Mouse (Mus musculus) liver, embryonic 15.5 days (tissue): ENCODE measurements around the gene Vps13a. TPM values are rescaled to one million over a fixed set of nuclear protein-coding genes. Genes with fewer than 3 reads are reported as not detected.

Source experiments
- ATAC-seq: fragments of 200-750 bp; cut with Nextera tagmentation; 2 replicates; pipeline ENCODE4 v1.8.0; 2017; ENCODE audit warnings: moderate number of reproducible peaks, mild to moderate bottlenecking, moderate library complexity; ENCODE audit not compliant: insufficient read depth
- H3K27ac ChIP-seq: fragments of 300-500 bp; sonication (generic); replicated peaks from 2 replicates; pipeline ENCODE4 v1.5.1; 2015; ENCODE audit warnings: mild to moderate bottlenecking, inconsistent platforms
- H3K27me3 ChIP-seq: fragments of 300-500 bp; sonication (generic); 2 replicates; pipeline ENCODE4 v1.6.1; 2015; ENCODE audit warnings: mild to moderate bottlenecking, inconsistent platforms
- H3K36me3 ChIP-seq: fragments of 300-500 bp; sonication (generic); replicated peaks from 2 replicates; pipeline ENCODE4 v1.6.1; 2015; ENCODE audit warnings: moderate library complexity, mild to moderate bottlenecking, inconsistent platforms
- H3K4me1 ChIP-seq: fragments of 300-500 bp; sonication (generic); replicated peaks from 2 replicates; pipeline ENCODE4 v1.6.1; 2015; ENCODE audit warnings: inconsistent platforms
- H3K4me2 ChIP-seq: fragments of 300-500 bp; sonication (generic); 2 replicates; pipeline ENCODE4 v1.6.1; 2015; ENCODE audit warnings: moderate library complexity, mild to moderate bottlenecking, inconsistent platforms
- H3K4me3 ChIP-seq: fragments of 300-500 bp; sonication (generic); replicated peaks from 2 replicates; pipeline ENCODE4 v1.5.1; 2015; ENCODE audit warnings: mild to moderate bottlenecking, inconsistent platforms
- H3K9ac ChIP-seq: fragments of 300-500 bp; sonication (generic); 2 replicates; pipeline ENCODE4 v1.6.1; 2015; ENCODE audit warnings: moderate library complexity, mild to moderate bottlenecking, inconsistent platforms
- H3K9me3 ChIP-seq: fragments of 300-500 bp; sonication (generic); replicated peaks from 2 replicates; pipeline ENCODE4 v1.6.1; 2016; ENCODE audit warnings: inconsistent platforms
- WGBS: fragments of 180-500 bp; shearing (Covaris S2); methylation state at CpG from one replicate; pipeline ENCODE4 v1.1.7; 2015; ENCODE audit warnings: mixed read lengths; ENCODE audit not compliant: insufficient replicate concordance; 5-methylcytosine and 5-hydroxymethylcytosine counted together
- polyA plus RNA-seq: library from polyadenylated mRNA; unstranded; fragments of >200 nt; fragmentation: Nextera tagmentation; extraction: Ambion mirVana; gene quantifications from 2 replicates; pipeline ENCODE4 v1.2.1, GENCODE M21; 2015

Gene Vps13a
- polyA plus RNA-seq, 1 experiment from 2014 or later, result 6.3 TPM

- Histone ChIP-seq H3K4me1 (peaks cover 14% of the 10 kb centered on the region), H3K9ac (no peak overlapping the region), H3K4me2 (no peak overlapping the region), H3K27ac (no peak overlapping the region), H3K4me3 (no peak overlapping the region), H3K9me3 (no peaks in the 10 kb centered on the region), H3K27me3 (no peaks in the 10 kb centered on the region), H3K36me3 (no peaks in the 10 kb centered on the region)
- 43% methylated on average over 4 of the region's 4 CpGs for WGBS
- no peak for ATAC-seq
Measured at GRCm38 (mm10) chr19:16623154-16623553, 157.6 kb downstream of the Vps13a start.

GRCm38 (mm10) chr19:16607634-16608033, 173.1 kb downstream of the Vps13a start:
- 74% methylated on average over 6 of the region's 6 CpGs for WGBS
- Histone ChIP-seq H3K36me3 (no peaks in the 10 kb centered on the region), H3K4me1 (no peaks in the 10 kb centered on the region), H3K4me3 (no peak overlapping the region), H3K27me3 (no peaks in the 10 kb centered on the region), H3K27ac (no peak overlapping the region), H3K4me2 (no peak overlapping the region), H3K9ac (no peak overlapping the region), H3K9me3 (no peaks in the 10 kb centered on the region)
- no peak for ATAC-seq

DNA sequence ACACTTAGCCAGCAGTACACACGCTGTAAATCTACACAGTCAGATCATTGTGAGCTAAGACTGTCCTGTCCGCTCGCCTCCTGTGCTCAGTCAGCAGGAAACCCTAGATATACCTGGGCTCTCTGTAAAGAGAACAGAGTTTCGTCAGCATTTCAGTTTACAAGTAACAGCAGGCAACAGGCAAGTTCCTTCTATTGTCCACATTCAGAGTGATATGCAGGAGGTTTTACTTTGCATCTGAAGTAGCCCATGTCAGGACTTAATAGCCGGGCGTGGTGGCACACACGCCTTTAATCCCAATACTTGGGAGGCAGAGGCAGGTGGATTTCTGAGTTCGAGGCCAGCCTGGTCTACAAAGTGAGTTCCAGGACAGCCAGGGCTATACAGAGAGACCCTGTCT, 178.7 kb downstream of the Vps13a start:
- Histone ChIP-seq H3K4me1 (no peaks in the 10 kb centered on the region; the same call in 1 of the 2 replicates), H3K27ac (no peak overlapping the region), H3K4me3 (no peak overlapping the region), H3K4me2 (no peak overlapping the region), H3K9me3 (no peaks in the 10 kb centered on the region), H3K36me3 (no peaks in the 10 kb centered on the region), H3K27me3 (no peaks in the 10 kb centered on the region; the same call in 1 of the 2 replicates), H3K9ac (no peak overlapping the region)
- WGBS, result 65% methylated on average over 8 of the region's 8 CpGs
- ATAC-seq, result no peak

GRCm38 (mm10) chr19:16599298-16599970, 181.3 kb downstream of the Vps13a start:
- Histone ChIP-seq H3K27ac (no peak overlapping the region), H3K27me3 (no peaks in the 10 kb centered on the region; the same call in 1 of the 2 replicates), H3K4me2 (no peak overlapping the region), H3K4me1 (no peaks in the 10 kb centered on the region; the same call in 1 of the 2 replicates), H3K36me3 (no peaks in the 10 kb centered on the region), H3K4me3 (no peak overlapping the region), H3K9ac (no peak overlapping the region), H3K9me3 (no peaks in the 10 kb centered on the region)
- no peak for ATAC-seq
- 15% methylated on average over 9 of the region's 9 CpGs for WGBS

DNA sequence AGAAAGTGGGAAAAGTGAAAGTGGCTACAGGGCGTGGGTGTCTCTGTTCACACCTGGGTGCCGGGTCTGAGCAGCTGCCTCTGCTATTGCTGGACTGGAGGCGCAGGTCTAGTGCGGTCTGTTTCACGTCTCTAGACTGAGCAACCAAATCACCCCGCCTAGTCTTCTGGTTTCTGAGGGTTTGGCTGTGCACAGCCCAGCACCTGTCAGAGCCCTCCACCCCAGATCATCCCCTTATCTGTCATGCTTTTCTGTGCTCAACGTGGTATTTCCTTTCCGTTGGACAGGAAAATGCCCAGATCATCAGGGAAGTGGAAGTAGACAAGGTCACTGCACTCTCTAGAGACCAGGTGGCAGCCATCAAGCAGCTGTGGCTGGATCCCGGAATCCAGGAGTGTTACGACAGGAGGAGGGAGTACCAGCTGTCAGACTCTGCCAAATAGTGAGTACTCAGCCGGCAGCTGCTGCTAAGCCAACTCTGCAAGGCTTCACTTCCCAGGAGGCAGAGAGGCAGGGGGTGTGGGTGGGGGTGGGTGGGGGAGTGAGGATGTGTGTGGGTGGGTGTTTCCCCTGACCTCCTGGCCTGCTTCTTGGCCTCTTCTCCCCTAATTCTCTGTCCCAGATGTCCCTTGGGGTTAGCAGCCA, 182.0 kb downstream of the Vps13a start:
- Histone ChIP-seq H3K4me3 (no peak overlapping the region), H3K4me1 (no peaks in the 10 kb centered on the region; the same call in 1 of the 2 replicates), H3K27me3 (no peaks in the 10 kb centered on the region; the same call in 1 of the 2 replicates), H3K36me3 (no peaks in the 10 kb centered on the region), H3K4me2 (no peak overlapping the region), H3K9ac (no peak overlapping the region), H3K9me3 (no peaks in the 10 kb centered on the region), H3K27ac (no peak overlapping the region)
- WGBS, result 44% methylated on average over 11 of the region's 11 CpGs
- no peak for ATAC-seq

GRCm38 (mm10) chr19:16597216-16597615, 183.5 kb downstream of the Vps13a start:
- no peaks in the 10 kb centered on the region; the same call in 1 of the 2 replicates for H3K4me1 ChIP-seq
- H3K27me3 ChIP-seq, result no peaks in the 10 kb centered on the region; the same call in 1 of the 2 replicates
- no peaks in the 10 kb centered on the region for H3K36me3 ChIP-seq
- H3K9me3 ChIP-seq, result no peaks in the 10 kb centered on the region
- 72% methylated on average over 6 of the region's 6 CpGs for WGBS
- no peak overlapping the region for H3K4me2 ChIP-seq
- H3K4me3 ChIP-seq, result no peak overlapping the region
- no peak overlapping the region for H3K9ac ChIP-seq
- ATAC-seq, result no peak
- H3K27ac ChIP-seq, result no peak overlapping the region

DNA sequence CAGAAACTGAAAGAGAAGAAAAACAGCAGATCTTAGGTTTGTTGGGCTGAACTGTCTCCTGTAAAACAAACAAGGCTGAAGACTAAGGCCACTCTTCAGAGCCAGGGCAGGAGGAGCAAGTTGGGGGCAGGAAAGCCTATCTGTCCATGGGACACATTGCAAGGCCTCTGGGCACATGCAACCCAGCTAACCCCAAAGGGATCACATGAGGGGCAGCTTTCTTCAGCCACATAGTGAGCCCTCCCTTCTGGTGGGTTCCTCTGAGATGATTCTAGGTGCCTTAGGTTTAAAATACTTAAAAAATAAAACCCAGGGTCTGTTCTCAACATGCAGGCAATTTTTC, 186.8 kb downstream of the Vps13a start:
- Histone ChIP-seq H3K9ac (no peak overlapping the region), H3K27me3 (no peaks in the 10 kb centered on the region; the same call in 1 of the 2 replicates), H3K4me1 (no peaks in the 10 kb centered on the region; the same call in 1 of the 2 replicates), H3K4me2 (no peak overlapping the region), H3K27ac (no peak overlapping the region), H3K36me3 (no peaks in the 10 kb centered on the region), H3K4me3 (no peak overlapping the region), H3K9me3 (no peaks in the 10 kb centered on the region)
- ATAC-seq, result no peak

DNA sequence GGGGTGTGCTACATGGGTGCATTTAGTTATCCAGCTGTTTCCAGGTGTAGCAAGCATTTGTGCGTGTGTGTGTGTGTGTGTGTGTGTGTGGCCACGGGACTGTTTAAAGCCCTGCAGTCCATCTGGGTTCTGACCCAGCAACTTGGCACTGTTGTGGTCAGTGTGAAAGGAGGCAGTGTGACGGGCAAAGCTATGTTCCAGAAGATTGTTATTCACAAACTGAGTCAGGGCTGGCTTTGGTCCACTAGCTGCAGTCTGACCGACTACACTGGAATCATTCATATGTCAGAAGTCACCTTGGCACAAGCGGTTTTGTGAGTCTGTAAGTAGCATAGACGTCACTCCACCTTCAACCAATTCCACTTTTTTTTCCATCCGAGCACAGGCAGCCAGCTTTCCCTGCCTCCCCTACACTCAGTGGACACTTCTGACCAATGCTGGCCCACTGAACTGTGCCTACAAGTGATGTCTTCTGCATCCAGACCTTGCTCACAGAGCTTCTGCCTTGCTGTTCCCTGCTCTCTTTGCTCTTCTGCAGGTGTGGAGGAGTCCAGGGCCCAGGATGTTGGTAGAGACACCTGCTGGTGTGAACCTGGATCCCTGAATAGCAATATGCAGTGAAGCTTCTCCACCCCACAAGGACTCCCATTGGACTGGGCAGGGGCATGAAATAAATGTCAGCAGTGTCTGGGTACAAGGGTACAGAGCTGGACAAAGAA, 187.3 kb downstream of the Vps13a start:
- Histone ChIP-seq H3K4me1 (no peaks in the 10 kb centered on the region), H3K4me2 (no peak overlapping the region), H3K4me3 (no peak overlapping the region), H3K9ac (no peak overlapping the region), H3K36me3 (no peaks in the 10 kb centered on the region), H3K27ac (no peak overlapping the region), H3K9me3 (no peaks in the 10 kb centered on the region), H3K27me3 (no peaks in the 10 kb centered on the region)
- WGBS, result 63% methylated on average over 7 of the region's 7 CpGs
- no peak for ATAC-seq

DNA sequence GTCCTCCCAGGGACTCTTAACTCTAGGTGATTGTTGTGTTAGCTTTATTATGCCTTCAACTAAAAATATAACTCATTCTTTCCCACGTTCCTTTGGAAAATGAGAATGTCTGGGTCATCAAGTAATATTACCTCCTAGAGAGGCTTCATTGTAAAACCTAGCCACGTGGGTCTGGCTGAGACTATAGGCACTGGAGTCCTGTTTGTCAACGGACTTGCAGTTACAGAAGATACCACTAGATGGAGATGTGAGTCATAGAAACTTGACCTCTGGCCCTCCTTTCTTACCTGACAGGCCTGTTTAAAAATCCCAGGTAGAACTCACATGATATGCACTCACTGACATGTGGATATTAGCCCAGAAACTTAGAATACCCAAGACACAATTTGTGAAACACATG, 195.4 kb downstream of the Vps13a start:
- Histone ChIP-seq H3K9ac (no peak overlapping the region), H3K27ac (no peak overlapping the region), H3K4me1 (no peaks in the 10 kb centered on the region), H3K4me2 (no peak overlapping the region), H3K4me3 (no peak overlapping the region), H3K27me3 (no peaks in the 10 kb centered on the region), H3K9me3 (no peaks in the 10 kb centered on the region), H3K36me3 (no peaks in the 10 kb centered on the region)
- ATAC-seq, result no peak
- WGBS, result 5% methylated on average over 3 of the region's 3 CpGs

GRCm38 (mm10) chr19:16584546-16584945, 196.2 kb downstream of the Vps13a start:
- Histone ChIP-seq H3K36me3 (no peaks in the 10 kb centered on the region), H3K27me3 (no peaks in the 10 kb centered on the region), H3K4me2 (no peak overlapping the region), H3K27ac (no peak overlapping the region), H3K4me1 (no peaks in the 10 kb centered on the region), H3K9ac (no peak overlapping the region), H3K4me3 (no peak overlapping the region), H3K9me3 (no peaks in the 10 kb centered on the region)
- 69% methylated on average over 7 of the region's 7 CpGs for WGBS
- no peak for ATAC-seq

DNA sequence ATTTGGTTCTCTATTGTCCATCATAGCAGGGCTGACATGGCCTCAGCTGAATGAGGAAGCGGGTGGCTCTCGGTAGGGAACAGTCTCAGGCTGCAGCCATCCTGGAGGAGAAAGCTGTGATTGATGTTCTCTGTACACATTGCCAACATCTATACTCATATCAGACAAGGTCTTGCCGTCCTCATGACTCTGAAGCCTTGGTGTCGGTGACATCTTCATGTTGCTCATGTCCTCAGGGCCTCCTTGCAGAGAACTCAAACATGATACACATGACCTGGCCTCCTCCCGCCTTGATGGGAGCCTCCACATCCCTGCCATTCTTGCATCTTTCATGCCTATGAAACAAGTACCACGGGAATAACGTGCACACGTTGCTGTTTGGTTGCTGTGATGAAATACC, 200.2 kb downstream of the Vps13a start:
- Histone ChIP-seq H3K4me3 (no peak overlapping the region), H3K36me3 (no peaks in the 10 kb centered on the region), H3K27ac (no peak overlapping the region), H3K9ac (no peak overlapping the region), H3K27me3 (no peaks in the 10 kb centered on the region), H3K4me2 (no peak overlapping the region), H3K9me3 (no peaks in the 10 kb centered on the region), H3K4me1 (0 out of 2 replicates have a peak, but pooled peaks cover 3% of the 10 kb centered on the region)
- no peak for ATAC-seq
- 70% methylated on average over 8 of the region's 8 CpGs for WGBS
